Mouse (Mus musculus) liver, embryonic 14.5 days (tissue): ENCODE results near the gene Tmub2.

ENCODE experiments used
- CTCF ChIP-seq: IDR thresholded peaks from 2 replicates; pipeline ENCODE4 v1.5.1; 2016; ENCODE audit warnings: antibody characterized with exemption, low read depth, control low read depth
- EP300 ChIP-seq: IDR thresholded peaks from 2 replicates; pipeline ENCODE4 v1.6.1; 2016; ENCODE audit warnings: antibody characterized with exemption, low read depth

- no peak for TF ChIP-seq CTCF
- no peak for TF ChIP-seq EP300
These were observed 23.4 kb downstream of the Tmub2 start for GRCm38 (mm10) chr11:102308104-102308503.
